14 mouse cellular contexts compared by ENCODE assay signal in genomic region chr7:89181285-89181684, GRCm38 (mm10).
A peak's percentile ranks its signal among the peaks of the same experiment; 100 is the strongest.
DNase-seq lines count a peak whose midpoint lies in the region; ATAC-seq and TF ChIP-seq lines count a peak whose summit lies in the region.
"Had no signal": no experiment of that assay in that cellular context is flagged by ENCODE, and none has a peak within 500 bp of the region (broad histone marks: within the 10 kb centered on the region; RNA-seq: fewer than 3 reads in every experiment).

No protein-coding gene starts in this region.

- H3K4me3 ChIP-seq in layer of hippocampus, adult 2 months, result no peak overlapping the region
- H3K4me3 ChIP-seq: embryonic facial prominence, embryonic 12.5 days; forebrain, embryonic 12.5 days had no signal

- H3K27ac ChIP-seq in layer of hippocampus, adult 2 months, result no peak overlapping the region
- H3K27ac ChIP-seq: embryonic facial prominence, embryonic 12.5 days; forebrain, embryonic 12.5 days had no signal

- peak; percentile 37 for DNase-seq in kidney, postnatal 10 days
- DNase-seq in kidney, adult 11 months, result no peak
- DNase-seq in 3T3-L1 (ENCODE audit: low read depth, low spot score) (peak; percentile 66), R1 (ENCODE audit: low read depth, low spot score) (peak; percentile 34)
- peak; percentile 26 for DNase-seq in forelimb bud, embryonic 11.5 days (ENCODE audit: low read depth, low spot score)
- no peak for DNase-seq in thymus, postnatal 36 days
- DNase-seq in layer of hippocampus, adult 2 months (ENCODE audit: low spot score in 2 of 2), result no peak
- DNase-seq: cerebellum, adult 8-10 months; heart, postnatal 4 days; lung, postnatal 14 days; thymus, postnatal 4 days had no signal

- ATAC-seq in granulocyte monocyte progenitor cell, adult 5-6 weeks (replicated peaks; ENCODE audit: poor library complexity, severe bottlenecking), result no peak

- TF ChIP-seq CTCF in layer of hippocampus, adult 2 months (conservative IDR thresholded peaks at IDR 0.05), result no peak

Comparison
In these comparisons a context has a peak if more than half of its experiments do, and no peak if none do; other contexts are left out.
1. DNase-seq: peak in kidney, postnatal 10 days (single experiment), 3T3-L1 (single experiment), R1 (single experiment) and forelimb bud, embryonic 11.5 days (single experiment); none in kidney, adult 11 months (single experiment), thymus, postnatal 36 days (0 of 2) and layer of hippocampus, adult 2 months (0 of 2).